Mouse (Mus musculus) CD4-positive, CD25-positive, alpha-beta regulatory T cell (primary cell): ENCODE results near the gene 3110040N11Rik. TPM values are rescaled to one million over a fixed set of nuclear protein-coding genes. Genes with fewer than 3 reads are reported as not detected.

ENCODE experiments used
- polyA plus RNA-seq: library from polyadenylated mRNA; unstranded; fragments of 100-300 nt; shearing (Covaris generic); gene quantifications from one replicate; pipeline ENCODE4 v1.2.1, GENCODE M21; 2017

Gene 3110040N11Rik
- 63.6 TPM for polyA plus RNA-seq

DNA sequence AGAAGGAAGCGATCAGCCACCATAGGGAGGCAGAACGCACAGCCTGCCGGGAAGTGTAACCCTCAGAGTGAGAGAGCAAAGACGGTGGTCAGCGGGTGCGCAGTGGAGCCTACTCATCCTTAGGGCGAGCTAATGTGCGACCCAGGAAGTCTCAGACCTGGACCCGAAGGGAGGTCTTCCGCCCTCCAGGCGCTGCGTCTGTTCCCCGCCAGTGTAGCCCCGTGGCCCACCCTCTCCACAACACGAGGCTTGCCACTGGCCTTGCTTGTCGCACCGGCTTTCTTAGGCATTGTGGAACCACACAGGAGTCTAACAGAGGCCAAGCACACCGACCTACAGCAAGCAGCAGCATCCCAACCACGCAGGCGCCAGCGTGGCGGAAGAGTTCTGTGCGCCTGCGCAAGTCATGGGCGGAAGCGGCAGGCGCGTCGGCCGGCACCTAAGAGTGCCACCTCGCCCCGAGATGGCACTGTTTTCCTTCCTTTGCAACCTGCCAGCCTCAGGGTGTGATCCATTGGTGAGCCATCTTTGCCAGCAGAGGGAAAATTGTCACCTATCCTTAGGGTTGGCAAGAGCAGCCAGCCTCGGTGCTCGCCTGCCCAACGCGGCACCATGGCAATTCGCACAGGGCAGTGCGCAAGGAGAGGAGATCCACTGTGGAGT lies at the start of gene 3110040N11Rik:
3110040N11Rik (minus strand) TSS at position 384 of the 663 bp plus-strand sequence.

DNA sequence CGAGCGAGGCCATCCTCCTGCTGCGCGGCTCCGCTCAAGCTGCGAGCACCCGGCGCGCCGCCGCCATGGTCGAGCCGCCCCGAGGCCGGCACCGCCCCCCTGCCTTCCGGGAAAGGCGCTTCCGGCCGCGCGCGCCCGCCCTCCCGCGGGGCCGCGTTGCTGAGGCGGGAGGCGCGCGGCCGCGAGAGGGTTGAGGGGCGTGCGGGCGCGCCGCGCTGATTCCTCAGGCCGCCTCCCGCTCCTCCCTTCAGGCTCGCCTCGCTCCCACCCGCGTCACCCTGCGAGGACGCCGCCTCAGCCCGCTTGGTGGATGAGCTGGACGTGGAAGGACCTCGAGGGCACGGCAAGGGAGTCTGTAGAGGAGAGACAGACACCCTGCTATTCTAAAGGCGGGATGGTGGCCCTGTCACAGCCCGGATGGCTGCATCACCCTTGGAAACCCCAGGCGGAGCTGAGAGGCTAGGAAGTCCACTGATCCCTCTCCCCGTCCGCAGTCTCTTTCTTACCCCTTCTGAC lies 40.2 kb upstream of the 3110040N11Rik start, which contains the start of gene Btbd1:
Btbd1 (minus strand) TSS at position 53 of the 516 bp plus-strand sequence.

DNA sequence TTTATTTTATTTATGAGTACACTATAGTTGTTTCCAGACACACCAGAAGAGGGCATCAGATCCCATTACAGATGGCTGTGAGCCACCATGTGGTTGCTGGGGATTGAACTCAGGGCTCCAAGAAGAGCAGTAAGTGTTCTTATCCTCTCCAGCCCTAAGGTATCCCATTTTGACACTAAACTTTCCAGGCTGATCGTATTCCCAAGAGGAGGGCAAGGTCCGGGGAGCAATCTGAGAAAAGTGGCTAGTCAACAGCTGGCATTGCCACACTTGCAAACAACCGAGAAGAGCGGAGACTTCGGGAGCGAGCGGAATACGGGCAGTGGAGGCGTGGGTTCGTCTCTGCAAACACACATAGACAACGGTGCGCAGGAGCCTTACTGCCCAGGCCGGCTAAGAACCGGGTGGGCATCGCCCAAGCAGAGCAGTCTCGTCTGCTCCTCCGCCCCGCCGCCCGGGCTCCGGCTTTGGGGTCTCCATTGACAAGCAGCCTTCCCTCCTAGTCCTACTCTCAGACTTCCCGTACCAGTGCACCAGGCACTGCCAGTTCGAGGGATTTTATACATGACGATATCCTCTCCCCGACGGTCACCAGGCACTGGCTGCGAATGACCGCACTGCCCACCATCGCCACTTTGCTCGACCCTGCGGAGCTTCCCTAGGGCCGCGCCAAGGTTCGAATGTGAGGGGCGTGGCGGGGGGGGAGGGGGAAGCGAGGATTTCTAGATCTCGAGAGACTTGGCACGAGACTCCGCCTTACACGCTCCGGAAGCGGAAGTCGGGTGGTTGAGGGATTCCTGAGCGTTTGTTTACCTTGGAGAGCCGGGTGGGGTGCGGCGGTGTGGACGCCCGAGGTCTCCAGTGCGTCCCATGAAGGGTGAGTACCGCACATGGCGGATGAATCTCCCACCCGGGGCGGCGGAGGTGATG lies 26.8 kb downstream of the 3110040N11Rik start, which contains the start of gene Ramac:
Ramac (plus strand) TSS at position 746 of the 930 bp plus-strand sequence.

Other genes with a start within 250 kb of the 3110040N11Rik start
- gene Fsd2, start 222.5 kb downstream of the 3110040N11Rik start, polyA plus RNA-seq, result 4.8 TPM
- 41.6 TPM for gene Whamm, start 218.2 kb downstream of the 3110040N11Rik start, polyA plus RNA-seq
- gene Homer2, start 82.0 kb downstream of the 3110040N11Rik start, polyA plus RNA-seq, result 0.41 TPM
- 148 TPM for gene Ramac, start 26.6 kb downstream of the 3110040N11Rik start, polyA plus RNA-seq
- 116 TPM for gene Btbd1, start 40.0 kb upstream of the 3110040N11Rik start, polyA plus RNA-seq
- not detected for gene Gm10160, start 66.3 kb upstream of the 3110040N11Rik start, polyA plus RNA-seq
- gene Tm6sf1, start 69.5 kb upstream of the 3110040N11Rik start, polyA plus RNA-seq, result 14.4 TPM
- 15.8 TPM for gene Hdgfl3, start 145.0 kb upstream of the 3110040N11Rik start, polyA plus RNA-seq
- gene Bnc1, start 202.8 kb upstream of the 3110040N11Rik start, polyA plus RNA-seq, result not detected